Mouse (Mus musculus): Measurements from ENCODE around the gene Magi1.

The Magi1 gene

GRCm38 (mm10) chr6:93874936-93875335, 408.8 kb downstream of the Magi1 start:
- CTCF ChIA-PET, result no interaction called here
- POLR2A ChIA-PET, result no interaction called here

GRCm38 (mm10) chr6:93874376-93874775, 409.3 kb downstream of the Magi1 start:
- ChIA-PET CTCF (interaction anchor here in 2 of 4 experiments (0.6 to 0.9 kb wide), 3 partner anchors 28 to 117 kb away, joined by 3 to 5 read pairs (median 4); no protein-coding TSS in a partner anchor), POLR2A (interaction anchor here in 2 of 4 experiments (0.7 to 1.3 kb wide), 6 partner anchors 9 to 39 kb away, joined by 3 to 8 read pairs (median 3); no protein-coding TSS in a partner anchor)

- POLR2A ChIA-PET, result interaction anchor here in 2 of 4 experiments (0.7 to 1.3 kb wide), 6 partner anchors 10 to 40 kb away, joined by 3 to 8 read pairs (median 3); no protein-coding TSS in a partner anchor
Observed at GRCm38 (mm10) chr6:93873536-93873935, 410.2 kb downstream of the Magi1 start.

DNA sequence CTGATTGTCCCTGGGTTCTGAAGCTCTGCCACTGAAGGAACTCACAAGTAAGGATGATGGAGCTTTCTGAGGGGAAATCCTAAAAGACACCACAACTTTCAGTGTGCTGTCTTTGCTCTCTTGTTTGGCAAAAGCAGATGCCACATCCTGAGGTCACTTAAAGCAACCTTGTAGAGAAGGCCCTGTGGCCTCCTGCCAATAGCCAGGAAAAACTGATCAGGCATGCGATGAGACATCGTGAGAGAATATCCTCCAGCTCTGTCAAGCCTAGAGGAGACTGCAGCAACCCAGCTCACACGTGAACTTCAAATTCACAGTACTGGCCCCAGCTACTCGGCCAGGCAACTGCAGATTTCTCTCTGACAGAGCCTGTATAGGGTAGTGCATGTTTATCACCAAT, 412.2 kb downstream of the Magi1 start:
- CTCF ChIA-PET, result no interaction called here
- POLR2A ChIA-PET, result interaction anchor here in 1 of 4 experiments (1.3 to 2.2 kb wide), 3 partner anchors 12 to 40 kb away, joined by 4 to 8 read pairs (median 6); no protein-coding TSS in a partner anchor

More at GRCm38 (mm10) chr6:93873536-93873935, 410.2 kb downstream of the Magi1 start:
- CTCF ChIA-PET, result interaction anchor here in 1 of 4 experiments (0.6 to 0.9 kb wide), 2 partner anchors 112 to 116 kb away, joined by 3 to 5 read pairs; no protein-coding TSS in a partner anchor

DNA sequence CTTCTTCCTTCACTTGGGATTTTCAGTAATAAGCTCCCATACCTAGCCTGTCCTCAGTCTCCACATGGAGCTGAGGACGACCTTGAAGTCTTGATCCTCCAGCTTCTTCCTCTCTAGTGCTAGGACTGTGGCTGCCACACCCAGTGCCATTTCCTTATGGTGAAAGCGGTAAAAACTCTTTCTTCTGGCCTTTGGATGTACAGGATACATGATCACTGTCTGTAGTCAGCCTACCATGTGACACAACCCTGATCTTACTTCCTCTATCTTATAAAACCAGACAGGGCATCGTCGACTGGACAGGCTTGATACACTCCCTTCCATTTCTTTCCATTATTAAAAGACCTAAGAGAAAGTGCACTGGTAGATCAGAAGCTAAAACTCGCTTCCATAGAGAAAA, 413.7 kb downstream of the Magi1 start:
- ChIA-PET POLR2A (interaction anchor here in 2 of 4 experiments (0.5 to 2.2 kb wide), 11 partner anchors 9 to 158 kb away, joined by 3 to 12 read pairs (median 4); no protein-coding TSS in a partner anchor), CTCF (no interaction called here)

GRCm38 (mm10) chr6:93862263-93862662, 421.5 kb downstream of the Magi1 start:
- ChIA-PET CTCF (no interaction called here), POLR2A (interaction anchor here in 1 of 4 experiments (1.3 to 1.9 kb wide), 3 partner anchors 10 to 32 kb away, joined by 3 to 6 read pairs (median 5); no protein-coding TSS in a partner anchor)

- ChIA-PET POLR2A (interaction anchor here in 1 of 4 experiments (1.2 to 1.5 kb wide), 4 partner anchors 9 to 17 kb away, joined by 3 to 4 read pairs (median 3); no protein-coding TSS in a partner anchor), CTCF (no interaction called here)
Observed at GRCm38 (mm10) chr6:93856783-93857182, 426.9 kb downstream of the Magi1 start.

DNA sequence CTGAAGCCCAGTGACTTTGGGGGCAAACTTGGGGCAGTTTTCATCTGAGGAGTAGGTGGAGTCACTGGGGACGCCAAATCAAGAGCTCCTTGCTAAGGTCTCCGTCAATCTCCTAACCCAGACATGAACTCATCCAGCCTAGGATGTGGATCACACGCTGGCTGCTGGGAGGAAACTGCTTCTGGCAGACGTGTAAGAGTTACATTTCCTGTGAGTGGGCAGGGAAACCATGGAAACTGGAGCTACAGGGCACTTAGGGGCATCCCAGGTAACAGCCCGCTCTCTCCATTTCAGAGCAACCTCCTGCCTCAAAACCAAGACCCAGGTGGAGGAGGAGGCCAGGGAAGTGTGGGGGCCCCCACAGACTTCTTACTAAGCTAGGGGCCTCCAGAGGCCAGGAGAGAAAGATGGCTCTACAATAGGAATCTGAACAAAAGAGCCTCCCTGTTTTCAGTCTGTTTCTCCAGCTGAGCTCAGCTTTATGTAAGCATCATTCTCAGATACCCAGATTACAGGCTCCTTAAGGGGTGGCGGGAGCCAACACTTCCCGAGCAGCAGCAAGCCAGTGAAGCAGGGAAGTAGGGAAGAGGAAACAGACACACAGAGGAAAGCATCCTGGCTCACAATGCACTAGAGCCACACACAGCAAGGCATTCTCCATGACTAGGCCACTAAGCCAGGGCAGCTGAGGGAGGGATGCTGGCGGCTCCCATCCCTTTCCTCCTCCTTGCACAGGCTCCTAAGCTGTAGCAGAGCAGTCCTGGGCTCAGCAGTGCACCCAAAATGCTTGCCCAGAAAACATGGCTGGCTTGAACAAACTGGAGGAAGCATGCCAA, 427.7 kb downstream of the Magi1 start:
- CTCF ChIA-PET, result no interaction called here
- POLR2A ChIA-PET, result interaction anchor here in 2 of 4 experiments (0.5 to 1.5 kb wide), 6 partner anchors 14 to 304 kb away, joined by 3 to 5 read pairs (median 3); no protein-coding TSS in a partner anchor

DNA sequence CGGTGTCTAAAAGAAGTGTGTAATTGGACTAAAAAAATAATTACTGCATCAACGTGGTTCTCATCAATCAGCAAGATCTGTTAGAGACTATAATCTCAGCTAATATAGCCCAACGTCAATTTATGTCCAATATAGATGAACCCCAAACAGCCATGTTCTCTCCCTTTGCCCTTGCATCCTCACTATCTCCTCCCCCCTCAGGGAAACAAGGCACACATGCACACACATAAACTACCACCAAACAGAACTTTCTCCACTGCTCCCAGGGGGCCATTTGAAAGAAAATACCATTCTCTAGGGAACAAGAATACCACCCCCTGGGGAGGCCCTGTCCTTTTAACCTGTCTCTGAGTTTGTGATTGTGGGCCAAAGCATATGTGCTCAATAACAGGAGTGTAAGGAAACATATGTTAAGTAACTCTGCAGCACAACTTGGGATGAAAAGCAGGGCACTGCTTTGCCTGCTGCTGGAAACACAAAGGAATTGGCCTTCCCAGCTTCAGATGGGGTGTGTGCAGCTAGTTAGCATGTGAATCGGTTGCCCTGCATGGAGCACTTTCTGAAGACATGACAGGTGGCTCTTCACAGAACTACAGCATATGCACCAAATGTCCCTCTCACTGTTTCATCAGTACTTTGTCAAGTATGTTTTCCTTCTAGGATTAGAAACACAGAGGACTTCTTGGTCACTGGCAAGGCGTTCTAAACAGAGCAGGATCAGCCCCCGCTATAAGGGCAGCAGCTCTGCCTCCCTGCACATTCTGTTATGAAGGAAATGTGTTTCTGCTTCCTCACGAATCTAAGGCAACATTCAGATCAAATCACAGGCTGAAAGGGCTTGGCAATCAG, 434.6 kb downstream of the Magi1 start:
- ChIA-PET CTCF (interaction anchor here in 2 of 4 experiments (0.5 to 1.3 kb wide), 2 partner anchors 13 to 169 kb away, joined by 3 to 8 read pairs; no protein-coding TSS in a partner anchor), POLR2A (interaction anchor here in 1 of 4 experiments (1.2 to 3.2 kb wide), 7 partner anchors 9 to 92 kb away, joined by 3 to 12 read pairs (median 5); no protein-coding TSS in a partner anchor)

DNA sequence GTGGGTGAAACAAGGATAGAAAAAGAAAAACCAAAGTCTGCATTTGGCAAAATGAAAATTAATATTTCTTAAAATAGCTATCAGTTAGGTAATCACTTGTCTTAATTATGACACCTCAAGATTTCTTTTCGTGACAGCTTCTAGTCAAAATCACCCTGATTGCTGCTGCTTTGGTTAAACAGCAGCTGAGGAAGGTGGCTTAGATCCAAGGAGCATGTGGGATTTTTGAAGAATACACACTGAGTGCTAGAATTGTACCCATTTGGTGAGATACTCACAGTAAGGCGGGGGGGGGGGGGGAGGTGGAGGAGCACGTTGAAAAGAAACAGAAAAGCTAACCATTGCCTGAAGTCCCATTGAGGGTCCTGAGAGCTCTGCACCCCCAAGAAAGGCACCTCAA, 438.2 kb downstream of the Magi1 start:
- POLR2A ChIA-PET, result interaction anchor here in 1 of 4 experiments (0.8 to 1.8 kb wide), 3 partner anchors 10 to 52 kb away, joined by 3 to 7 read pairs (median 3); no protein-coding TSS in a partner anchor
- CTCF ChIA-PET, result interaction anchor here in 1 of 4 experiments (0.7 kb wide), 1 partner anchor 29 kb away, joined by 4 read pairs; no protein-coding TSS in a partner anchor

GRCm38 (mm10) chr6:93845080-93845479, 438.6 kb downstream of the Magi1 start:
- ChIA-PET CTCF (no interaction called here), POLR2A (interaction anchor here in 1 of 4 experiments (1.1 to 1.8 kb wide), 2 partner anchors 10 to 52 kb away, joined by 3 to 7 read pairs; no protein-coding TSS in a partner anchor)

GRCm38 (mm10) chr6:93844576-93844975, 439.1 kb downstream of the Magi1 start:
- ChIA-PET CTCF (no interaction called here), POLR2A (interaction anchor here in 1 of 4 experiments (1.8 kb wide), 1 partner anchor 9 kb away, joined by 7 read pairs; no protein-coding TSS in a partner anchor)

DNA sequence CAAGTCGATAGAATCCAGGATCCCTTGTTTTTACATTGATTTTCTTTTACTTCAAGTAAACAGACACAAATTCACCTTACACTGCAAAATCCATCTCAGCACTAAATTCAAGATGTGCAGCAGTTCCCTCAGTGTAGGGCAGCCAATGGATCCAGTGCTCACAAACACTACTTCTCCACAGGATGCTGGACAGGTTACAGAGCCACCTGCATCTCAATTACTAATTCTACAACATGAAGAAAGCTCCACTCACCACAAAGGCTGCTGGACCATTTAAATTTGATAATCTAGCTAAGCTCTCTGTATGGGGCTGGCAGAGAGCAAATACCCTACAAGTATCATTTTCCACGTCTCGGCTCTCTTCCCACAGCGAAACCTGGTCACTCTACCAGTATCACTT, 445.3 kb downstream of the Magi1 start:
- ChIA-PET POLR2A (interaction anchor here in 1 of 4 experiments (0.5 kb wide), 1 partner anchor 20 kb away, joined by 3 read pairs; no protein-coding TSS in a partner anchor), CTCF (no interaction called here)

DNA sequence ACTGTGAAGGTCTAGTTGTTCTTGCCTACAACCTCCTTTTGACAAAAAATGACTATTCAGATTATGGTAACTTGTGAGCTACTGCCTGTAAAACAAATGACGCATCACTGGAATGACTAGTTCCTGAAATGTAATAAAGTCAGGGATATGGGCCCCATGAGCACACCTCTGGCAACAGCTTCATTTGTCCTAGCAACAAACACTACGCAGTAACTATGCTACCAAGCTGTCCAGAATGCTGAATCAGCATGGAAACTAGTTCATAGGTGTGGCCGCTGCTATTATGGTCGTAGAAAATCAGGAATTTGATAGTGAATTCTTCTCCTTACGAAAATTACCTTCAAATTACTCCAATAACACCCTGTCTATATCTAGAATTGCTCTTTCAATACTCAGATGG, 447.1 kb downstream of the Magi1 start:
- CTCF ChIA-PET, result no interaction called here

GRCm38 (mm10) chr6:93835211-93835610, 448.5 kb downstream of the Magi1 start:
- CTCF ChIA-PET, result interaction anchor here in 1 of 4 experiments (1.0 kb wide), 1 partner anchor 15 kb away, joined by 3 read pairs; no protein-coding TSS in a partner anchor
- POLR2A ChIA-PET, result interaction anchor here in 1 of 4 experiments (1.0 to 1.8 kb wide), 3 partner anchors 10 to 78 kb away, joined by 4 to 7 read pairs (median 5); no protein-coding TSS in a partner anchor

More for the DNA sequence above, 447.1 kb downstream of the Magi1 start:
- POLR2A ChIA-PET, result no interaction called here

DNA sequence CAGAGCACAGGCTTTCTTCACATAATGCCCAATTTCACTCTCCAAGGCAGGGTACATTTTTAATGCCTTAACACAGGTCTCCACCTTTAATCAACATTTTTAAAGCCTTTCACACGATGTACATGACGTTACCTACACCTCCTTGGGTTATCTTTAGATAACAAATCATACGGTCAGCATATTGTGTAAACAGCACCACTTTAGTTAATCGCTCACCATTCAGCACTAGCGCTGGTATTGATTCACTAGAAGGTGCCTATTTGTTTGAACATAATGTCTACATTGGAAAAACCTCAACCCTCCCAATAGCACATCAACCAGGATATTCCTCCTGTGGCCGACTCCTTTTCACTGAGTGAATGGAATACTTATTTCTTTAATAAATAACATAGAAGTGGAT, 455.5 kb downstream of the Magi1 start:
- ChIA-PET POLR2A (no interaction called here), CTCF (no interaction called here)

DNA sequence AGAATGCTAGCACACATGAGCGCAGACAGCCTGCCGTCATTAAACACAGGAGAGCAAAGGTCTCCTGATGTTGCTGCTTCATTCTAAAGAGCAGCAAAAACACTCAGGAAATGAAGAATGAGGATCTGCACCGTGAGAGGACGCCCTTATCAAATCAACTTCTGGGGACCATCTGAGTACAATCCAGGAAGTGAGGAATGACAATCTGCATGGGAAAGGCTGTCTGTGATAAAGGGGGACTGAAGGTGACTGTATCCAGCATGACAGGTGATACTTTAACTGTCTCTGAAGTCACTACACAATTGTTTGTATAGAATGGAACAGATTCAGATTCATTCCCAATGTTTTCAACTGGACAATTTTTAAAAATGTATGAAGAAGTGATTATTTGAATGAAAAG, 456.8 kb downstream of the Magi1 start:
- CTCF ChIA-PET, result interaction anchor here in 1 of 4 experiments (0.6 kb wide), 1 partner anchor 640 kb away, joined by 3 read pairs; no protein-coding TSS in a partner anchor
- POLR2A ChIA-PET, result interaction anchor here in 1 of 4 experiments (0.8 to 1.4 kb wide), 2 partner anchors 15 to 23 kb away, joined by 3 to 4 read pairs; no protein-coding TSS in a partner anchor

- CTCF ChIA-PET, result interaction anchor here in 1 of 4 experiments (1.0 kb wide), 1 partner anchor 65 kb away, joined by 3 read pairs; no protein-coding TSS in a partner anchor
- POLR2A ChIA-PET, result no interaction called here
Observed at GRCm38 (mm10) chr6:93822221-93822897, 461.4 kb downstream of the Magi1 start.
